Mouse (Mus musculus): Measurements from ENCODE around the gene Abca13.
"Not testable (repeated sequence)": the region's sequence is repeated elsewhere in the genome, so short reads cannot be mapped to it uniquely, and the experiment has no call there.

The Abca13 gene

GRCm38 (mm10) chr11:9191555-9192131, at the start of gene Abca13:
TSS of gene Abca13 (plus strand) at chr11:9191942.
- DNase-seq (ENCODE audit: extremely low read depth, insufficient read length, low spot score): no peak

- no peak for DNase-seq (ENCODE audit: extremely low read depth, insufficient read length, low spot score)
Observed at GRCm38 (mm10) chr11:9145113-9145512, 46.6 kb upstream of the Abca13 start.

GRCm38 (mm10) chr11:9146115-9146514, 45.6 kb upstream of the Abca13 start:
- no peak for DNase-seq (ENCODE audit: extremely low read depth, insufficient read length, low spot score)

GRCm38 (mm10) chr11:9146683-9147082, 45.1 kb upstream of the Abca13 start:
- DNase-seq (ENCODE audit: extremely low read depth, insufficient read length, low spot score): no peak

GRCm38 (mm10) chr11:9148206-9148605, 43.5 kb upstream of the Abca13 start:
- DNase-seq (ENCODE audit: extremely low read depth, insufficient read length, low spot score): no peak

GRCm38 (mm10) chr11:9150403-9150802, 41.3 kb upstream of the Abca13 start:
- DNase-seq (ENCODE audit: extremely low read depth, insufficient read length, low spot score): not testable (repeated sequence)

GRCm38 (mm10) chr11:9159953-9160352, 31.8 kb upstream of the Abca13 start:
- no peak for DNase-seq (ENCODE audit: extremely low read depth, insufficient read length, low spot score)

- DNase-seq (ENCODE audit: extremely low read depth, insufficient read length, low spot score): no peak
Observed at GRCm38 (mm10) chr11:9167331-9167730, 24.4 kb upstream of the Abca13 start.

GRCm38 (mm10) chr11:9181477-9181876, 10.3 kb upstream of the Abca13 start:
- DNase-seq (ENCODE audit: extremely low read depth, insufficient read length, low spot score): no peak

GRCm38 (mm10) chr11:9189471-9189870, 2.3 kb upstream of the Abca13 start:
- not testable (repeated sequence) for DNase-seq (ENCODE audit: extremely low read depth, insufficient read length, low spot score)

GRCm38 (mm10) chr11:9190772-9191554, 779 bp upstream of the Abca13 start:
- DNase-seq (ENCODE audit: extremely low read depth, insufficient read length, low spot score): no peak

GRCm38 (mm10) chr11:9194861-9195260, 3.1 kb downstream of the Abca13 start:
- no peak for DNase-seq (ENCODE audit: extremely low read depth, insufficient read length, low spot score)

GRCm38 (mm10) chr11:9199868-9200267, 8.1 kb downstream of the Abca13 start:
- DNase-seq (ENCODE audit: extremely low read depth, insufficient read length, low spot score): no peak

GRCm38 (mm10) chr11:9210707-9211106, 19.0 kb downstream of the Abca13 start:
- no peak for DNase-seq (ENCODE audit: extremely low read depth, insufficient read length, low spot score)

- DNase-seq (ENCODE audit: extremely low read depth, insufficient read length, low spot score): no peak
Observed at GRCm38 (mm10) chr11:9213580-9213979, 21.8 kb downstream of the Abca13 start.

- no peak for DNase-seq (ENCODE audit: extremely low read depth, insufficient read length, low spot score)
Observed at GRCm38 (mm10) chr11:9216252-9216651, 24.5 kb downstream of the Abca13 start.

GRCm38 (mm10) chr11:9220501-9220900, 28.8 kb downstream of the Abca13 start:
- DNase-seq (ENCODE audit: extremely low read depth, insufficient read length, low spot score): no peak

- DNase-seq (ENCODE audit: extremely low read depth, insufficient read length, low spot score): no peak
Observed at GRCm38 (mm10) chr11:9221646-9222045, 29.9 kb downstream of the Abca13 start.

- DNase-seq (ENCODE audit: extremely low read depth, insufficient read length, low spot score): no peak
Observed at GRCm38 (mm10) chr11:9226399-9226798, 34.7 kb downstream of the Abca13 start.

GRCm38 (mm10) chr11:9249627-9250026, 57.9 kb downstream of the Abca13 start:
- DNase-seq (ENCODE audit: extremely low read depth, insufficient read length, low spot score): not testable (repeated sequence)

GRCm38 (mm10) chr11:9263072-9263471, 71.3 kb downstream of the Abca13 start:
- not testable (repeated sequence) for DNase-seq (ENCODE audit: extremely low read depth, insufficient read length, low spot score)

- DNase-seq (ENCODE audit: extremely low read depth, insufficient read length, low spot score): no peak
Observed at GRCm38 (mm10) chr11:9269090-9269489, 77.3 kb downstream of the Abca13 start.
